Mouse (Mus musculus): ENCODE results near the gene 4930522H14Rik. TPM values are rescaled to one million over a fixed set of nuclear protein-coding genes. Genes with fewer than 3 reads are reported as not detected.
A peak's percentile ranks its signal among the peaks of the same experiment; 100 is the strongest.

4930522H14Rik gene
- total RNA-seq, 1 experiment, result not detected

- no peak overlapping the region for H3K4me3 ChIP-seq (ENCODE audit: insufficient read depth in 1 of 2, low read depth in 1 of 2, low read length in 2 of 2, poor library complexity in 1 of 2, severe bottlenecking in 1 of 2)
- no peaks in the 10 kb centered on the region for H3K4me1 ChIP-seq (ENCODE audit: control insufficient read depth in 2 of 2, insufficient read depth in 2 of 2, low read length in 2 of 2, poor library complexity in 1 of 2)
- TF ChIP-seq ZC3H11A (IDR thresholded peaks at IDR 0.05; ENCODE audit: borderline replicate concordance, low read depth, low read length) (no peak), MAFK (IDR thresholded peaks at IDR 0.05; ENCODE audit: insufficient read depth, low read depth, low read length) (no peak), ZNF384 (IDR thresholded peaks at IDR 0.05; ENCODE audit: low read depth, low read length) (no peak)
- no peaks in the 10 kb centered on the region for H3K9me3 ChIP-seq (ENCODE audit: control insufficient read depth, insufficient read depth, low read depth, low read length)
- in situ Hi-C loops (cut with MboI; ENCODE audit: low sequenced_read_pairs in 2 of 2, unreplicated experiment in 2 of 2), result no loop called here
- no peak overlapping the region for H3K9ac ChIP-seq (ENCODE audit: insufficient read depth, low read depth, low read length, poor library complexity, severe bottlenecking)
- no peak overlapping the region for H3K27ac ChIP-seq (ENCODE audit: insufficient read depth, low read depth, low read length, poor library complexity, severe bottlenecking)
- no peaks in the 10 kb centered on the region for H3K36me3 ChIP-seq (ENCODE audit: control insufficient read depth, insufficient read depth, low read length, poor library complexity, severe bottlenecking)
- DNase-seq (ENCODE audit: low read depth, low spot score), result no peak
Measured at GRCm38 (mm10) chr4:109482701-109483100, 48.4 kb downstream of the 4930522H14Rik start.

DNA sequence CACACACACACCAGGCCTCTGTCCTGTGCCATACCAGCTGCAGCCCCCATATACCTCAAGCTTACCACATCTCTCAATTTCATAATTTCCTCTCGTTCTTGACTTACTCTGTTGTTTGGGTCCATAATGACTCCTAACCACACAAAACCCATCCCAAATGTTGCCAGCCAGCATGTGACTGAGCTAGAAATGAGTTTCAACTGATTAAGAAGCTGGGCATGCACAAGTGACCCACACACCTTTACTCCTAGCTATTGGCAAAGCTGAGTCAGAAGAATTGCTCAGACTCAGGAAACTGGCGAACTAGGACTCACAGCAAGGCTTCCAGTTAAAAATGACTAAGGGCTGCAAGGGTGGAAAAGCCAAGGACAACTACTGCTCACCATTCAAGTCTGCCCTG lies 49.7 kb downstream of the 4930522H14Rik start:
- TF ChIP-seq HCFC1 (IDR thresholded peaks at IDR 0.05; ENCODE audit: borderline replicate concordance, insufficient read depth, low read length) (no peak), MAFK (IDR thresholded peaks at IDR 0.05; ENCODE audit: insufficient read depth, low read depth, low read length) (no peak), CHD2 (IDR thresholded peaks at IDR 0.05; ENCODE audit: low read depth, low read length) (no peak), ZNF384 (IDR thresholded peaks at IDR 0.05; ENCODE audit: low read depth, low read length) (no peak), ZC3H11A (IDR thresholded peaks at IDR 0.05; ENCODE audit: borderline replicate concordance, low read depth, low read length) (no peak)
- H3K36me3 ChIP-seq (ENCODE audit: control insufficient read depth, insufficient read depth, low read length, poor library complexity, severe bottlenecking), result no peaks in the 10 kb centered on the region
- H3K4me1 ChIP-seq (ENCODE audit: control insufficient read depth in 2 of 2, insufficient read depth in 2 of 2, low read length in 2 of 2, poor library complexity in 1 of 2), result no peaks in the 10 kb centered on the region
- in situ Hi-C loops (cut with MboI; ENCODE audit: low sequenced_read_pairs in 2 of 2, unreplicated experiment in 2 of 2), result no loop called here
- DNase-seq (ENCODE audit: low read depth, low spot score), result no peak
- H3K4me3 ChIP-seq (ENCODE audit: insufficient read depth in 1 of 2, low read depth in 1 of 2, low read length in 2 of 2, poor library complexity in 1 of 2, severe bottlenecking in 1 of 2), result no peak overlapping the region
- H3K27ac ChIP-seq (ENCODE audit: insufficient read depth, low read depth, low read length, poor library complexity, severe bottlenecking), result no peak overlapping the region
- H3K9me3 ChIP-seq (ENCODE audit: control insufficient read depth, insufficient read depth, low read depth, low read length), result no peaks in the 10 kb centered on the region
- H3K9ac ChIP-seq (ENCODE audit: insufficient read depth, low read depth, low read length, poor library complexity, severe bottlenecking), result no peak overlapping the region

DNA sequence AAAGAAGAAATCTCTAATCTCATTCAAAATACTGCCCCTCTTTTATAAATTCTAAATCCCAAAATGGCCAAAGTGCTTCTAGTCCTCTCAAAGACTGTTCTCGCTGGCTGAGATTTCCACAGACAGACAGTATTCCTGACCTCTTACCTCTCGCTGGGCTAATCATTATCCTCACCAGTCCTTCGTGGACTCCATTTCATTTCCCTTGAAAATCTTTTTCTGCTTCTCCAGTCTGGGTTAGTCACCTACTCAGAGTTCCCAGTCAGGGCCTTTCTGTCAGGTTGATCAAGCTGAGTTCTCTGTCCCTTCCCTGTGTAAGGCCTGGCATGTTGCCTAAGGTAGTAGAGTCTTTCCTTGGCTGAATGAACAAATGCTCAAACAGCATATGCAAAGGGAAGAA lies 53.6 kb downstream of the 4930522H14Rik start:
- Histone ChIP-seq H3K9ac (ENCODE audit: insufficient read depth, low read depth, low read length, poor library complexity, severe bottlenecking) (no peak overlapping the region), H3K27ac (ENCODE audit: insufficient read depth, low read depth, low read length, poor library complexity, severe bottlenecking) (no peak overlapping the region), H3K36me3 (ENCODE audit: control insufficient read depth, insufficient read depth, low read length, poor library complexity, severe bottlenecking) (no peaks in the 10 kb centered on the region), H3K4me1 (ENCODE audit: control insufficient read depth in 2 of 2, insufficient read depth in 2 of 2, low read length in 2 of 2, poor library complexity in 1 of 2) (peaks cover 0 to 2% of the 10 kb centered on the region in 2 experiments; a peak in 1 of 4 replicates), H3K9me3 (ENCODE audit: control insufficient read depth, insufficient read depth, low read depth, low read length) (no peaks in the 10 kb centered on the region), H3K4me3 (ENCODE audit: insufficient read depth in 1 of 2, low read depth in 1 of 2, low read length in 2 of 2, poor library complexity in 1 of 2, severe bottlenecking in 1 of 2) (no peak overlapping the region)
- TF ChIP-seq ZC3H11A (IDR thresholded peaks at IDR 0.05; ENCODE audit: borderline replicate concordance, low read depth, low read length) (no peak), ZNF384 (IDR thresholded peaks at IDR 0.05; ENCODE audit: low read depth, low read length) (no peak), MAFK (IDR thresholded peaks at IDR 0.05; ENCODE audit: insufficient read depth, low read depth, low read length) (no peak), CHD2 (IDR thresholded peaks at IDR 0.05; ENCODE audit: low read depth, low read length) (no peak), HCFC1 (IDR thresholded peaks at IDR 0.05; ENCODE audit: borderline replicate concordance, insufficient read depth, low read length) (no peak)
- DNase-seq (ENCODE audit: low read depth, low spot score), result no peak
- in situ Hi-C loops (cut with MboI; ENCODE audit: low sequenced_read_pairs in 2 of 2, unreplicated experiment in 2 of 2), result no loop called here

DNA sequence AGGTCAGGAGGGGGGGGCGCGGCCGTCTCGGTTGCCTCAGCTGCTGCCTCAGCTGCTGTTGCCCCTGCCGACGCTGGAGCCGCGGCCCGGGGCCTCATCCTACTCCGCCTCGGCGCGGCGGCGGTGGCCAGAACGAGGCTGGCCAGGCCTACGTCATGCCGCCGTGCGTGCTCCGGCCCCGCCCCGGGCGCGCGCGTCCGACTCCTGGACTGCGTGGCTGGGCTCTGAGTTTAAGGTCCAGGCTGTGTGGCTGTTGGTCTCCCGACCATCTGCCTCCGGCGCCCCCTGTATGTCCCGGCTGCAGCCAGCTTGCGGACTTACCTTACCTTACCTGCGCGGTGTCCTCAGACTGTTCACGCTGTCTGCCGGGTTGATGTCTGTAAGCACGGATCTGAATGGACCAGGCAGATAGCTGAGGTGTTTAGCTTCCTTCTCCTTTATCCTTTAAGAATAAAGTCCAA lies 54.5 kb downstream of the 4930522H14Rik start:
- in situ Hi-C loops (cut with MboI; ENCODE audit: low sequenced_read_pairs in 2 of 2, unreplicated experiment in 2 of 2), result no loop called here
- H3K4me3 ChIP-seq (ENCODE audit: insufficient read depth in 1 of 2, low read depth in 1 of 2, low read length in 2 of 2, poor library complexity in 1 of 2, severe bottlenecking in 1 of 2), result peak overlapping the region; percentile 84 to 95
- H3K4me1 ChIP-seq (ENCODE audit: control insufficient read depth in 2 of 2, insufficient read depth in 2 of 2, low read length in 2 of 2, poor library complexity in 1 of 2), result peaks cover 0 to 2% of the 10 kb centered on the region in 2 experiments; a peak in 1 of 4 replicates
- H3K36me3 ChIP-seq (ENCODE audit: control insufficient read depth, insufficient read depth, low read length, poor library complexity, severe bottlenecking), result no peaks in the 10 kb centered on the region
- H3K9ac ChIP-seq (ENCODE audit: insufficient read depth, low read depth, low read length, poor library complexity, severe bottlenecking), result peak overlapping the region; percentile 91
- no peaks in the 10 kb centered on the region for H3K9me3 ChIP-seq (ENCODE audit: control insufficient read depth, insufficient read depth, low read depth, low read length)
- TF ChIP-seq ZNF384 (IDR thresholded peaks at IDR 0.05; ENCODE audit: low read depth, low read length) (no peak), HCFC1 (IDR thresholded peaks at IDR 0.05; ENCODE audit: borderline replicate concordance, insufficient read depth, low read length) (peak; percentile 41; the same call in 1 of the 2 replicates), CHD2 (IDR thresholded peaks at IDR 0.05; ENCODE audit: low read depth, low read length) (no peak)
- peak; percentile 57 for DNase-seq (ENCODE audit: low read depth, low spot score)
- peak overlapping the region; percentile 3; the same call in 1 of the 2 replicates for H3K27ac ChIP-seq (ENCODE audit: insufficient read depth, low read depth, low read length, poor library complexity, severe bottlenecking)
